Mouse (Mus musculus) heart, postnatal 10 days (tissue): ENCODE measurements around the gene Fer1l4. TPM values are rescaled to one million over a fixed set of nuclear protein-coding genes. Genes with fewer than 3 reads are reported as not detected.

Source experiments
- DNase-seq, 2 experiments: peaks; one replicate each; pipeline ENCODE4 v3.0.0; 2021
- intact Hi-C: fragments of 180-260 bp; cut with DNase I; formaldehyde crosslinking; loops from one replicate; pipeline ENCODE4 v1.15.1; 2025
- total RNA-seq, 2 experiments: library from RNA; stranded (reverse); gene quantifications; 2 replicates each; pipeline ENCODE4 v1.2.3; 2021

Fer1l4 gene
- total RNA-seq = not detected

- no peak for DNase-seq
- intact Hi-C loops = no loop called here
These were observed at the start of gene Fer1l4 for GRCm38 (mm10) chr2:156052816-156053215. Gene Fer1l4 (minus strand): TSS chr2:156052947.

GRCm38 (mm10) chr2:156091926-156092325 is 39.2 kb upstream of the Fer1l4 start:
- no peak for DNase-seq
- intact Hi-C loops = no loop called here

GRCm38 (mm10) chr2:156089799-156090198 is 37.1 kb upstream of the Fer1l4 start:
- intact Hi-C loops = no loop called here
- DNase-seq = no peak

- intact Hi-C loops = no loop called here
- DNase-seq = no peak
These were observed 34.8 kb upstream of the Fer1l4 start for GRCm38 (mm10) chr2:156087391-156088110.

- no peak for DNase-seq
- intact Hi-C loops = no loop called here
These were observed 31.8 kb upstream of the Fer1l4 start for GRCm38 (mm10) chr2:156084541-156084940.

GRCm38 (mm10) chr2:156080391-156080790 is 27.6 kb upstream of the Fer1l4 start:
- DNase-seq = no peak

GRCm38 (mm10) chr2:156079674-156080073 is 26.9 kb upstream of the Fer1l4 start:
- DNase-seq = peak; percentile 15 to 34
- intact Hi-C loops = no loop called here

More at GRCm38 (mm10) chr2:156080391-156080790, 27.6 kb upstream of the Fer1l4 start:
- intact Hi-C loops = no loop called here

GRCm38 (mm10) chr2:156079183-156079560 is 26.4 kb upstream of the Fer1l4 start:
- intact Hi-C loops = no loop called here
- DNase-seq = no peak

GRCm38 (mm10) chr2:156078421-156079182 is 25.9 kb upstream of the Fer1l4 start:
- no peak for DNase-seq
- intact Hi-C loops = no loop called here

GRCm38 (mm10) chr2:156077461-156077860 is 24.7 kb upstream of the Fer1l4 start:
- DNase-seq = no peak
- intact Hi-C loops = no loop called here

- intact Hi-C loops = no loop called here
- DNase-seq = peak; percentile 53 to 63
These were observed 21.0 kb upstream of the Fer1l4 start for GRCm38 (mm10) chr2:156073725-156074124.

- intact Hi-C loops = no loop called here
- no peak for DNase-seq
These were observed 18.5 kb upstream of the Fer1l4 start for GRCm38 (mm10) chr2:156071236-156071635.

- intact Hi-C loops = no loop called here
- no peak for DNase-seq
These were observed 15.2 kb upstream of the Fer1l4 start for GRCm38 (mm10) chr2:156067916-156068315.

GRCm38 (mm10) chr2:156066126-156066525 is 13.4 kb upstream of the Fer1l4 start:
- no peak for DNase-seq
- intact Hi-C loops = no loop called here

- DNase-seq = peak; percentile 76 to 79
- intact Hi-C loops = loop anchor here (2.0 kb wide), 1 partner anchor 45 kb away; the partner anchor contains the start of genes Cpne1 and Rbm12
These were observed 12.6 kb upstream of the Fer1l4 start, which contains the start of gene Spag4 for GRCm38 (mm10) chr2:156065099-156066041. Gene Spag4 (plus strand): TSS chr2:156065175.

- intact Hi-C loops = no loop called here
- DNase-seq = no peak
These were observed 4.8 kb downstream of the Fer1l4 start for GRCm38 (mm10) chr2:156047929-156048328.

- DNase-seq = no peak
These were observed 9.8 kb downstream of the Fer1l4 start for GRCm38 (mm10) chr2:156042903-156043302.

GRCm38 (mm10) chr2:156039390-156039789 is 13.4 kb downstream of the Fer1l4 start:
- DNase-seq = no peak
- intact Hi-C loops = no loop called here

More at GRCm38 (mm10) chr2:156042903-156043302, 9.8 kb downstream of the Fer1l4 start:
- intact Hi-C loops = no loop called here

GRCm38 (mm10) chr2:156025482-156025881 is 27.3 kb downstream of the Fer1l4 start:
- intact Hi-C loops = no loop called here
- DNase-seq = no peak

GRCm38 (mm10) chr2:156021765-156022164 is 31.0 kb downstream of the Fer1l4 start:
- intact Hi-C loops = no loop called here

GRCm38 (mm10) chr2:156021219-156021618 is 31.5 kb downstream of the Fer1l4 start:
- intact Hi-C loops = no loop called here
- DNase-seq = no peak

More at GRCm38 (mm10) chr2:156021765-156022164, 31.0 kb downstream of the Fer1l4 start:
- DNase-seq = no peak
